Mouse (Mus musculus): Measurements from ENCODE around the gene Atg10. TPM values are rescaled to one million over a fixed set of nuclear protein-coding genes. Genes with fewer than 3 reads are reported as not detected.

Atg10 gene
- total RNA-seq, 1 experiment, result 2.6 TPM

GRCm38 (mm10) chr13:90958894-90959293 is 264.9 kb downstream of the Atg10 start:
- TF ChIP-seq MAFK (IDR thresholded peaks at IDR 0.05; ENCODE audit: insufficient read depth, low read depth, low read length) (no peak), ZC3H11A (IDR thresholded peaks at IDR 0.05; ENCODE audit: borderline replicate concordance, low read depth, low read length) (no peak), ZNF384 (IDR thresholded peaks at IDR 0.05; ENCODE audit: low read depth, low read length) (no peak), CHD2 (IDR thresholded peaks at IDR 0.05; ENCODE audit: low read depth, low read length) (no peak), HCFC1 (IDR thresholded peaks at IDR 0.05; ENCODE audit: borderline replicate concordance, insufficient read depth, low read length) (no peak)
- H3K4me3 ChIP-seq (ENCODE audit: insufficient read depth in 1 of 2, low read depth in 1 of 2, low read length in 2 of 2, poor library complexity in 1 of 2, severe bottlenecking in 1 of 2), result no peak overlapping the region
- no peak overlapping the region for H3K9ac ChIP-seq (ENCODE audit: insufficient read depth, low read depth, low read length, poor library complexity, severe bottlenecking)
- no peaks in the 10 kb centered on the region for H3K9me3 ChIP-seq (ENCODE audit: control insufficient read depth, insufficient read depth, low read depth, low read length)
- no peak for DNase-seq (ENCODE audit: low read depth, low spot score)
- no peak overlapping the region for H3K27ac ChIP-seq (ENCODE audit: insufficient read depth, low read depth, low read length, poor library complexity, severe bottlenecking)
- no peaks in the 10 kb centered on the region for H3K4me1 ChIP-seq (ENCODE audit: control insufficient read depth in 2 of 2, insufficient read depth in 2 of 2, low read length in 2 of 2, poor library complexity in 1 of 2)
- in situ Hi-C loops (cut with MboI; ENCODE audit: low sequenced_read_pairs in 2 of 2, unreplicated experiment in 2 of 2), result no loop called here
- no peaks in the 10 kb centered on the region for H3K36me3 ChIP-seq (ENCODE audit: control insufficient read depth, insufficient read depth, low read length, poor library complexity, severe bottlenecking)

- in situ Hi-C loops (cut with MboI; ENCODE audit: low sequenced_read_pairs in 2 of 2, unreplicated experiment in 2 of 2), result no loop called here
- TF ChIP-seq ZC3H11A (IDR thresholded peaks at IDR 0.05; ENCODE audit: borderline replicate concordance, low read depth, low read length) (no peak), ZNF384 (IDR thresholded peaks at IDR 0.05; ENCODE audit: low read depth, low read length) (no peak)
- Histone ChIP-seq H3K4me1 (ENCODE audit: control insufficient read depth in 2 of 2, insufficient read depth in 2 of 2, low read length in 2 of 2, poor library complexity in 1 of 2) (peaks cover 0 to 2% of the 10 kb centered on the region in 2 experiments; a peak in 1 of 4 replicates), H3K27ac (ENCODE audit: insufficient read depth, low read depth, low read length, poor library complexity, severe bottlenecking) (no peak overlapping the region), H3K4me3 (ENCODE audit: insufficient read depth in 1 of 2, low read depth in 1 of 2, low read length in 2 of 2, poor library complexity in 1 of 2, severe bottlenecking in 1 of 2) (no peak overlapping the region), H3K36me3 (ENCODE audit: control insufficient read depth, insufficient read depth, low read length, poor library complexity, severe bottlenecking) (no peaks in the 10 kb centered on the region), H3K9me3 (ENCODE audit: control insufficient read depth, insufficient read depth, low read depth, low read length) (no peaks in the 10 kb centered on the region), H3K9ac (ENCODE audit: insufficient read depth, low read depth, low read length, poor library complexity, severe bottlenecking) (no peak overlapping the region)
- DNase-seq (ENCODE audit: low read depth, low spot score), result no peak
Observed at GRCm38 (mm10) chr13:90939600-90939999, 284.2 kb downstream of the Atg10 start.

GRCm38 (mm10) chr13:90939192-90939591 is 284.6 kb downstream of the Atg10 start:
- no peaks in the 10 kb centered on the region for H3K36me3 ChIP-seq (ENCODE audit: control insufficient read depth, insufficient read depth, low read length, poor library complexity, severe bottlenecking)
- peaks cover 0 to 2% of the 10 kb centered on the region in 2 experiments; a peak in 1 of 4 replicates for H3K4me1 ChIP-seq (ENCODE audit: control insufficient read depth in 2 of 2, insufficient read depth in 2 of 2, low read length in 2 of 2, poor library complexity in 1 of 2)
- H3K4me3 ChIP-seq (ENCODE audit: insufficient read depth in 1 of 2, low read depth in 1 of 2, low read length in 2 of 2, poor library complexity in 1 of 2, severe bottlenecking in 1 of 2), result no peak overlapping the region
- TF ChIP-seq HCFC1 (IDR thresholded peaks at IDR 0.05; ENCODE audit: borderline replicate concordance, insufficient read depth, low read length) (no peak), CHD2 (IDR thresholded peaks at IDR 0.05; ENCODE audit: low read depth, low read length) (no peak), ZNF384 (IDR thresholded peaks at IDR 0.05; ENCODE audit: low read depth, low read length) (no peak), MAFK (IDR thresholded peaks at IDR 0.05; ENCODE audit: insufficient read depth, low read depth, low read length) (no peak), ZC3H11A (IDR thresholded peaks at IDR 0.05; ENCODE audit: borderline replicate concordance, low read depth, low read length) (no peak)
- in situ Hi-C loops (cut with MboI; ENCODE audit: low sequenced_read_pairs in 2 of 2, unreplicated experiment in 2 of 2), result no loop called here
- no peak overlapping the region for H3K27ac ChIP-seq (ENCODE audit: insufficient read depth, low read depth, low read length, poor library complexity, severe bottlenecking)
- H3K9me3 ChIP-seq (ENCODE audit: control insufficient read depth, insufficient read depth, low read depth, low read length), result no peaks in the 10 kb centered on the region
- no peak for DNase-seq (ENCODE audit: low read depth, low spot score)
- H3K9ac ChIP-seq (ENCODE audit: insufficient read depth, low read depth, low read length, poor library complexity, severe bottlenecking), result no peak overlapping the region

- Histone ChIP-seq H3K9me3 (ENCODE audit: control insufficient read depth, insufficient read depth, low read depth, low read length) (no peaks in the 10 kb centered on the region), H3K27ac (ENCODE audit: insufficient read depth, low read depth, low read length, poor library complexity, severe bottlenecking) (no peak overlapping the region), H3K4me1 (ENCODE audit: control insufficient read depth in 2 of 2, insufficient read depth in 2 of 2, low read length in 2 of 2, poor library complexity in 1 of 2) (peaks cover 0 to 2% of the 10 kb centered on the region in 2 experiments; a peak in 1 of 4 replicates), H3K4me3 (ENCODE audit: insufficient read depth in 1 of 2, low read depth in 1 of 2, low read length in 2 of 2, poor library complexity in 1 of 2, severe bottlenecking in 1 of 2) (no peak overlapping the region), H3K9ac (ENCODE audit: insufficient read depth, low read depth, low read length, poor library complexity, severe bottlenecking) (no peak overlapping the region), H3K36me3 (ENCODE audit: control insufficient read depth, insufficient read depth, low read length, poor library complexity, severe bottlenecking) (no peaks in the 10 kb centered on the region)
- TF ChIP-seq CHD2 (IDR thresholded peaks at IDR 0.05; ENCODE audit: low read depth, low read length) (no peak), MAFK (IDR thresholded peaks at IDR 0.05; ENCODE audit: insufficient read depth, low read depth, low read length) (no peak), ZC3H11A (IDR thresholded peaks at IDR 0.05; ENCODE audit: borderline replicate concordance, low read depth, low read length) (no peak), HCFC1 (IDR thresholded peaks at IDR 0.05; ENCODE audit: borderline replicate concordance, insufficient read depth, low read length) (no peak), ZNF384 (IDR thresholded peaks at IDR 0.05; ENCODE audit: low read depth, low read length) (no peak)
- in situ Hi-C loops (cut with MboI; ENCODE audit: low sequenced_read_pairs in 2 of 2, unreplicated experiment in 2 of 2), result no loop called here
- no peak for DNase-seq (ENCODE audit: low read depth, low spot score)
Observed at GRCm38 (mm10) chr13:90935852-90936251, 287.9 kb downstream of the Atg10 start.

- in situ Hi-C loops (cut with MboI; ENCODE audit: low sequenced_read_pairs in 2 of 2, unreplicated experiment in 2 of 2), result no loop called here
- H3K4me1 ChIP-seq (ENCODE audit: control insufficient read depth in 2 of 2, insufficient read depth in 2 of 2, low read length in 2 of 2, poor library complexity in 1 of 2), result no peaks in the 10 kb centered on the region
- H3K9ac ChIP-seq (ENCODE audit: insufficient read depth, low read depth, low read length, poor library complexity, severe bottlenecking), result no peak overlapping the region
- H3K4me3 ChIP-seq (ENCODE audit: insufficient read depth in 1 of 2, low read depth in 1 of 2, low read length in 2 of 2, poor library complexity in 1 of 2, severe bottlenecking in 1 of 2), result no peak overlapping the region
- TF ChIP-seq ZC3H11A (IDR thresholded peaks at IDR 0.05; ENCODE audit: borderline replicate concordance, low read depth, low read length) (no peak), CHD2 (IDR thresholded peaks at IDR 0.05; ENCODE audit: low read depth, low read length) (no peak), MAFK (IDR thresholded peaks at IDR 0.05; ENCODE audit: insufficient read depth, low read depth, low read length) (no peak), ZNF384 (IDR thresholded peaks at IDR 0.05; ENCODE audit: low read depth, low read length) (no peak), HCFC1 (IDR thresholded peaks at IDR 0.05; ENCODE audit: borderline replicate concordance, insufficient read depth, low read length) (no peak)
- no peak for DNase-seq (ENCODE audit: low read depth, low spot score)
- H3K9me3 ChIP-seq (ENCODE audit: control insufficient read depth, insufficient read depth, low read depth, low read length), result no peaks in the 10 kb centered on the region
- no peak overlapping the region for H3K27ac ChIP-seq (ENCODE audit: insufficient read depth, low read depth, low read length, poor library complexity, severe bottlenecking)
- no peaks in the 10 kb centered on the region for H3K36me3 ChIP-seq (ENCODE audit: control insufficient read depth, insufficient read depth, low read length, poor library complexity, severe bottlenecking)
Observed at GRCm38 (mm10) chr13:90933256-90933655, 290.5 kb downstream of the Atg10 start.

All from ES-E14 (cell line).